Mouse (Mus musculus): ENCODE data around the gene Sox6.

Gene Sox6

DNA sequence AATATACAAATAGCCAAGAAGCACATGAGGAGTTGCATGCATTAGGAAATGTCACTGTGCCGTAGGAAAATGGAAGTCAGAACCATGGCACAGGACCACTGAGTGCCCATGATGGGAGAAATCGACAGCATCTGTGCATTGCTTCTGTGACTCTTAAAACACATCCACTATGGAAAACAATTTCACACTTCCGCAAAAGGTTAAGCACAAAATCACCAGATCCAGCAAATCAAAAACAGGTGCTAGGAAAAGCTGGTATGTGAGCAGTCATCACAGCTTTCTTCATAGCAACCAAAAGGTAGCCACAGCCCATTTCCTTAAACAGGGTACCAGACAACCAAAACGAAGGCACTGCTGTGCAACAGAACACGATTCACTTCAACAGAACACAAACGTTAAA, 52.9 kb downstream of the Sox6 start:
- DNase-seq (ENCODE audit: low spot score in 2 of 2): no peak

DNA sequence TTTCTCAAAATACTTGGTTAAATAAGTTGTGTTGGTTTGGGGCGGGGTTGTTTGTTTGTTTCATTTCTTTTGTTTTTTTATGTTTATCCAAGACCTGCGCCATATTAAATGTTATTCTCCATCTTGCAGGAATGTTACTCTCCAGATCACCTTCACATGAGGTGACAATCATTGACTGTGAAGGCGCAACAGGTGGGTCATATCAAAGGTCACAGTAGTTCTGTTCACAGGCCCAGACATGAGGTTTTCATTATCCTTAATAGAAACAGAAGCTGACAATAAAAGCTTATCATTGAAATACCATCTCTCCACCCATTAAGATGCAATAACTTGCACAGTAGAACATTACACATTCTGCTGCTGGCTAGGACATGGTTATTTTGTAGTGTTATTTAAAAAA, 54.5 kb downstream of the Sox6 start:
- no peak for DNase-seq (ENCODE audit: low spot score in 2 of 2)

DNA sequence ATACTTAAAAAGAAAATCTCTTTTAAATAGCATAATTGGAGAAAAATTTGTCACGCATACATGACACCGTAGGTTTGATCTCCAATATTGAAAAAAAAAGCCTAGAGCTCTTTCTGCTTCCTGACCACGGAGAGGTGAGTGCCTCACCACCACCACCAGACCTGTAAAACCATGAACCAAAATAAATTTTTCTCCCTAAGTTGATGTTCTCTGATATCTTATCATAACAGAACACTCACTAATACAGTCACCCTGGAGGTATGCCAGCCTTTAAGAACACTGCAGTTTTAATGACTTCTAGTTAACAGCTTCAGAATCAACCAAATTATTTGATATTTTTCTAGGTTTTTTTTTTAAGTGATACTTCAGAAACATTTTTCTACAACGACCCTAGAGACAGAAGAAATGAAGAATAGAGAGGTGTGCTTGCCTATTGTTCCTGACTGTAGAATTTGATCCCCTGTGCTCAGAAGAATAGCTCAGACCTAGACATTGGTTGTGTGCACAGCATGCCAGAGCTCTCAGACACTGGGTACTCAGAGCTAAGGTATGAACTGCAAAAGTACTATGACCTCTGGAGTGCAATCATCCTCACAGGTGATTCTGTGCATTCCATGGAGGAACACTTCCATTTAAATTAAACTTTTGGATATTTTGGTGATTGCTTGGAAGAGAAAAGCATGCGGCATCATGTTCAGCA, 58.6 kb downstream of the Sox6 start:
- no peak for DNase-seq (ENCODE audit: low spot score in 2 of 2)

DNA sequence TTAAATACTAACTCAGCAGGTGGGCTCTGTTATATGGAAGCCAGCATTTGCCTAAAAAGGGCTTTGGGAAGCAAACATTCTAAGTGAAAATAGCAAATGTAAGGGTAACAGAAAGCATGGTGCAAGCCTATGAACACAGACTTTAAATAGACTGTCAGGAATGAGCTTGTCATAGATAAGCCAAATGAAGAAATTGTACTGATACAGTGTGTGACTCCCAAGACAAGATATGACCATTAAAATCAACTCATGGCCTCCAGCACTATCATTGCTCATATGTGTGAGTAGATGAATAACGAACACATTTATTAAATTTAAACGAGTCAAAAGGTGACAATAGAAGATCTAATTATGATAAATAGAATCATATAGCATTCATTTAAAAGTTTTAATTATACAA, 64.1 kb downstream of the Sox6 start:
- DNase-seq (ENCODE audit: low spot score in 2 of 2): no peak

DNA sequence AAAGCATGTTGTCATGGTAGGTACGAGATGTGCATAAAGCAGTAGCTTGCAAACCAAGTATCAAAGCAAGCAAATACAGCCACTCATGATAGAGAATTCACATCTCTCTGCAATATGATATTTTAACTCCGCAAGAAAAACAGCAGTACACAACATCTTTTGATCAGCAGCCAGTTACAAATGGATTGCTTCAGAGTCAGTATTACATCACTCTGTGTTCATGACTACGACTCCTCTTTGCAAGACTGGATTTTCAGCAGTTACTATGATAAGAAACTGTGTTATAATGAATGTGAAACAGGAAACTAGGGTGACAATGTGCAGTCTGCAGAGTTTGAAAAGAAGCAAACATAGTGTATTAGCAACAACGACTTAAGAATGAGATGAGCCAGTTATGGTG, 71.4 kb downstream of the Sox6 start:
- no peak for DNase-seq (ENCODE audit: low spot score in 2 of 2)

DNA sequence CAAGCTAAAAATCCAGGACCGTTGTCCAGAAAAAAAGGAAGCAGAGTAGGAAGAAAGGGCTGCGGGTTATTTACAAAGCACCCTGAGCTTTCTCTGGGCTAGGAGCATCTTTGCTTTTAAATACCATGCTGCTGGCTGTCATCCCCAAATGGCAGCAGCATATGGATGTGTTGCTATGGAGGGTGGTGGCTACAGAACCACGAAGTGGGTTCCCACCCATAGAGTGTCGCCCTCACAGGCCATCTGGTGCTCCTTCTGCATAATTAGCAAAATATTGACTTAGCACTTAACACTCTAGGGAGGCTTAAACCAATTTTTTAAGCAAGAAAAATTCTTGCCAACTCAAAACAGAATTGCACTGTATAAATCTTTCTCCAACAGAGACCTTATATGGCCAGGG, 72.4 kb downstream of the Sox6 start:
- DNase-seq (ENCODE audit: low spot score in 2 of 2): peak; percentile 20 to 25

DNA sequence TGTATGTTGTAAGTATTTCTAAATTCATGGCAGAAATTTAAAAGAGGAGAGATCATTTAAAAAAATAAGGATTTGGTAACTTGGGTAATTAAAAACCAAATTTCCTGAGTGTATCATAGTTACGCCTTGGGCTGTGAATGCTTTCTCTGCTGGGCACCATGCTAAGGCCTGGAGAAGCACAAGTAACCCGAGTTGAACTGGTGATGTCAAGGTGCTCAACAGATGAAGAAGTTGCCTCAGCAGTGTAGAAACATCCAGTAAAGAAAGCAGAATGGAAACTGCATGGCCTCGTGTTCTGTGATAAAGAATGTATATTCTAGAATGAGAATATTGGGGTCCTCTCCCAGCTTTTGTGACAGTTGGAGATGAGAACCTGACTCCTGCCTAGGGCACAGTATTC, 85.5 kb downstream of the Sox6 start:
- no peak for DNase-seq (ENCODE audit: low spot score in 2 of 2)

DNA sequence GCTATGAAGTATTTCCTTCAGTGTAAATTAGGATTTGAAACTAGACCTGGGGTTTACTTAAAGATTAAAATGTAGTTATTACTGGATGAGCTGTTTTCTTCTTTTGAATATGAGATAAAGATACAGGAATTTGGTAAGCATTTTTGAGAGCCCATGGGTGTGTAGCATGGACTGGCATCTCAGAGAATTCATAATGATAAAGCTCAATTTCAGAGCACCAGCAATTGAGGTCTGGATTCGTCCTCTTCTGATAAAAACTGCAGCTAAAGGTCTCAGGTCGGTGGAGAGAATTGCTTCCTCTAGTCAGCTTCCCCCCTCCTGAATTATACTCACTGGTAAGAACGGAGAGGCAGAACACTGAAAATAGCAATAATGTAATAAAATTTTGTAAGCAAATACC, 86.4 kb downstream of the Sox6 start:
- DNase-seq (ENCODE audit: low spot score in 2 of 2): no peak

DNA sequence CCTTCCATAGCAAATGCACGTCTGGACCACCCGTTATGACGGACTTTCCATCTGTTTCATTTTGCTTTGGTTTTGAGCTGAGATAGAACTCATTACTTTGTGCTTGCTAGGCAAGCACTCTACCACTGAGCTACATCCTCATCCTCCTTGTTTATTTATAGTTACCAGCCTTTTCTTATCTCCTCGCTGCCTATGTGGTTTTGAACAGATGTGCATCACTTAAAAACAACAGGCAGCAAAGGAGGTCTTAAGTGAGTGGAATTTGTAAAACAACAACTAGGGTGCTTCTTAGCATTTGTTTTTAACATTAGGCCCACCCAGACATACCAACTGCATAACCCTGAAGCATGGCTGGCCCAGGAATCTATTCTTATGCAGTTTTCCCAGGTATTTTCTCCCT, 86.9 kb downstream of the Sox6 start:
- no peak for DNase-seq (ENCODE audit: low spot score in 2 of 2)

DNA sequence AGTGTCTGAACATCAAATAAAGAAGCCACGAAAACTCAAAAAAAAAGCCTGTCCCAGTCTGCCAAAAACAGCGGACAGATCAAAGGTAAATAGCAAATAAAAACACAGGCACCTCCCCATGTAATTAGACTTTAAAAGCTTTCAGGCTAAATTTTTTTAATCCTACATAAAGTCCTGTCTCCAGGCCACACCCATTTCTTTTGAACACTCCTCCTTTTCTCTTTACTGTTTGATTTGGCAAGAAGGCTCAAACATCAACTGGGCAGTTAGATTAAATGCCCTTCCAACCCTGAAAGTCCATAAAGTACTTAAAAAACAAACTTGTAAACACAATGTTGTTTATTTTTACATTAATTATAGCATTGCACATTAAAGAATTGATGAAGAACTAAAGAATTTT, 90.7 kb downstream of the Sox6 start:
- DNase-seq (ENCODE audit: low spot score in 2 of 2): no peak

DNA sequence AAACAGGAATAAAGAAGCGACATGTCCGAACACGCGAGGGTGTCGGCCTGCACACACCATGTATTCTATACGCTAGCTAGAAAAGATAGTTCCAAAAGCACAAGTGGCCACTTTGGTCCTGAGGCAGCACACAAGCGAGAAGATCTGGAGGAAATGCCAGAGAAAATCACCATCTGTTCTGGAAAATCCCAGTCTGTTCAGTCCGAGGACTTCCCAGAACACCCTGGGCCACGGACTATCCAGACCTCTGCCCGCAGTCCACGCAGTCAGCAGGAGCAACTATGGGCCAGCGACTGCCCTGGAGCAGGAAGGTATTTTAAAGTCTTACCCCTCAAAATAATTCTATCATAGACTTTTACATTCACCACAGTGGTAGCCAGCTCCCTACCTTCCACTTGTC, 92.0 kb downstream of the Sox6 start:
- no peak for DNase-seq (ENCODE audit: low spot score in 2 of 2)

DNA sequence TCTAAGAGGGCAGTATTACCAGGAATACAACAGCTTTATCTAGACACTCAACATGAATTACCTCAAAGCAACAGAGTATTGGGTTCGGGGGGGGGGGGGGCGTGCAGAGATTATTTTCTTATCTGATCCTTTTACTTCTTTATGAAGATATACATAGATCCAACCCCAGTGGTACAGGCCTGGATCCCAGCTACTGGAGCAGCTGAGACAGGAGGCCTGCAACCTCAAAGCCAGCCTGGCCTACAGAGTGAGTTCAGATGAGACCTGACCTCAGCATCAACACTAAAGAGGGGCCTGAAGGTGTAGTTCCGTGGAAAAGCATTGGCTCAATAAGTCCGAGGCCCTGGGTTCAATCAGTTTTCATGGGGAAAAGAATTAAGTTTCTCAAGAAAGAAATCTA, 93.1 kb downstream of the Sox6 start:
- DNase-seq (ENCODE audit: low spot score in 2 of 2): no peak

DNA sequence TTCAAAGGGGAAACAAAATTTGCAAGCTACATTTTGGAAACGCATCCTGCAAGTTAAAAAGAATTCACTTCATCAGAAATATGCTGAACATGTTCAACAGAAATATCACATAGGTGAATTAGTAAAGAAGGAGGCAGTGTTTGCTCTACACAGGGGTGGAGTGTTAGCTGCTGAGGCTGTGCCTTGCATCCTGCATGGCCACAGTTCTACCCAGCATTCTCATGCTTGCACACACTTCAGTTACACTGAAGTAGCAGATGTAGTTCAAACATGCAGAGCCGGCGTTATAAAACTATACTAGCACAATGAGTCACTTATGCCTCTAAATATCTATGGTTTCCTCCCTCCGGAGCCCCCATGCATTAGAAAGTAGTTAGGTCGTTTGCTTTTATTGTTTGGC, 94.3 kb downstream of the Sox6 start:
- no peak for DNase-seq (ENCODE audit: low spot score in 2 of 2)

DNA sequence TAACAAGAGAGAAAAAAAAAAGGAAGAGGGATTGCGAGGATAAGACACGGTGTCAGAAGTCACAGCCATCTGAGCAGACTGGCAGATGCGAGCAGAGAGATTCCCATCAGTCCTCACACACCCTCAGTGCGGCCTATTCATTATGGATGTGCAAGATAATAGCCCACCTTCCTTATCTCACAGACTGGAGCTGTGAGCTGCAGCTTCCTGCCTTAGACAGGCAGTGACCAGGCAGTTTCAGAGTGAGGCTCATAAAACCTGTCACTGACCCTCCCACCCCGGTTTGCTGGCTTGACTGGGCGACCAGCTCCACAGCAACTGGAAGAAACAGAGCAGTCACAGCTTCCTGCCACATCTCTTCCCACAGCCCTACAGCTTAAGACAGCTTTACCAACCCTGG, 96.8 kb downstream of the Sox6 start:
- no peak for DNase-seq (ENCODE audit: low spot score in 2 of 2)

DNA sequence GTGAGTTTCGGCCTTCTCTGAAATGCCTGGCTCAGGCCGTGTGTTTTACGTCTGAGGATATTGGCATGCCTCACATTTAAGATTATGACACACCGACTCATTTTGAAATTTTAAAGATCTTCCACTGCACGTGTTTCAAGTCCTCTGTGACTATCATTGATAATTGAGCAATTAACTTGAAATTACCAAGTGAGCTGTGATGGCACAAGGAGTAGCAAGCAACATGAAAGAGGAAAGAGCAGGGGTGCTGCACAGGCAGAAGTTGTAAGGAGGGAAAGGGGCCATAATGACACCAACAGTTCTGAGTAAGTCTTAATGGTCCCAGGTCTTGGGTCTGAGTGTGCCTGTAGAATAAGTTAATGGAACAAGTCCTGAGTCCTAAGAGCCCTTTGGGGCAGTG, 99.3 kb downstream of the Sox6 start:
- no peak for DNase-seq (ENCODE audit: low spot score in 2 of 2)

DNA sequence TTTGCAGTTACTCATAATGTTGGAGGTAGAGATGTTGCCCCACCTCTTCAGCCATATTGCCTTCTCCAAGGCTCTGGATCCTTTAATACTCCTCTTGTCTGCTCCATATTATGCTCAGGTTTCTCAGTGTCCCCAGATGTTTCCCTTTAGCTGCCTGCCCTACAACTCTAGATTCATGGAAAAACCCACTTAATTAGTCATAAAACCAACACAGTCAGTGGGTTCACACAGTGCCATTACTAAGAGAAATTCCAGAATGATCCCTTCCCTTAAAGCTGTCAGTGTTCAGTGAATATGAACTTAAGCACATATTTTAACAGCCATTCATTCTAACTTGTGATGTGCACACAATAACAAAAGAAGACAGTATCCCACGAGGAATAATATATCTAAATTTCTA, 101.7 kb downstream of the Sox6 start:
- DNase-seq (ENCODE audit: low spot score in 2 of 2): no peak

DNA sequence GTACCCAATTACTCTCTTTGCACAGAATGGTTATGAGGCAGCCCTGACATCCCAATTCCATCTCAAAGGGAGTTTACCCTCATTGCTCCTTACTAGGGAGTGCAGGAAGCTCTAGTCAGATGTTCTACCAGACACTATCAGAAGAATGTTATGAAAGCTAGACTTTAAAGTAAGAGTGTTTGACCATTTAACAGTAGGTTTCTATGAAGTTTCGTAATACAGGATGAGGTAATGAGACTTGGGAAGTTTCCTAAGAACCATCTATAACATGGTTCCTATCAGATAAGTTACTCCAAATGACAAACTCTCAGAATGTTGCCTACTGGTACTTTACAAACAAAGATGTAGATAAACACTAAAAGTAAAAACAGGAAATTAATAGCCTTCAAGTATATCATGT, 123.3 kb downstream of the Sox6 start:
- DNase-seq (ENCODE audit: low spot score in 2 of 2): no peak

DNA sequence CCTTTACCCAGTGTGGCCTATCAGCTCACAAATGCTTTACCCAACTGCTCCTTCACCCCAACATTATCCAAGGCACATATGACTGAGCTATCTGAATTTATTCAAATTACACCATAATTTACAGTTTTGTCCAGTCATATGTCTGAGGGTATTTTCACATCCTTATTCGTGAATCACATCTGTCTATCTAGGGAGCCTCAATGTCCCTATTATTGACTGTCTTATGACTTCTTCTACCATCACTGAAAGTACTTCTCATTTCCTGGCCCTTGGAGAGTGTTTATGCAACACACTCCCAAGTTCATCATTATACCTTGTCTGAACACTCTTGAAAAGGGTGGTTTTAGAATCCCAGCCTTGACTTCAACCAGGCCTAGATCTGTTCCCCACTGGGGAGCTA, 128.3 kb downstream of the Sox6 start:
- DNase-seq (ENCODE audit: low spot score in 2 of 2): no peak

DNA sequence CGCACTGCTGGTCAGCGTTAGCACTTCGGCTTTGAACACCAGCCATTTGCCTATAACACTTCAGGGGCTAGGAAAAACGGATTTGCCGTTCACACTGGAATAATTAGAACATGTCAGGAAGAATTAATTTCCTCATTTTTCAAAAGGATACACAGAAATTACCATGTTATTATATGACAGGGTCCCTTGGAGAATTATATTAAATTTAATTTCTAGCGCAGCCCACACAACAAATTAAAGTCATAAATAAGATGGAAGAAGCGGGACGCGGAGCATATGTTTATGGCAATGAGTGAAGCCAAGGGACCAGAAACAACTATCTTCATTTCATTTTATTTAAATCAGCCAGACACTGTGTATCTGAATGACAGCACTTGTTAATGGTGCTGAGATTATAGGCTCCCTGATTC, 133.8 kb downstream of the Sox6 start:
- DNase-seq (ENCODE audit: low spot score in 2 of 2): no peak

DNA sequence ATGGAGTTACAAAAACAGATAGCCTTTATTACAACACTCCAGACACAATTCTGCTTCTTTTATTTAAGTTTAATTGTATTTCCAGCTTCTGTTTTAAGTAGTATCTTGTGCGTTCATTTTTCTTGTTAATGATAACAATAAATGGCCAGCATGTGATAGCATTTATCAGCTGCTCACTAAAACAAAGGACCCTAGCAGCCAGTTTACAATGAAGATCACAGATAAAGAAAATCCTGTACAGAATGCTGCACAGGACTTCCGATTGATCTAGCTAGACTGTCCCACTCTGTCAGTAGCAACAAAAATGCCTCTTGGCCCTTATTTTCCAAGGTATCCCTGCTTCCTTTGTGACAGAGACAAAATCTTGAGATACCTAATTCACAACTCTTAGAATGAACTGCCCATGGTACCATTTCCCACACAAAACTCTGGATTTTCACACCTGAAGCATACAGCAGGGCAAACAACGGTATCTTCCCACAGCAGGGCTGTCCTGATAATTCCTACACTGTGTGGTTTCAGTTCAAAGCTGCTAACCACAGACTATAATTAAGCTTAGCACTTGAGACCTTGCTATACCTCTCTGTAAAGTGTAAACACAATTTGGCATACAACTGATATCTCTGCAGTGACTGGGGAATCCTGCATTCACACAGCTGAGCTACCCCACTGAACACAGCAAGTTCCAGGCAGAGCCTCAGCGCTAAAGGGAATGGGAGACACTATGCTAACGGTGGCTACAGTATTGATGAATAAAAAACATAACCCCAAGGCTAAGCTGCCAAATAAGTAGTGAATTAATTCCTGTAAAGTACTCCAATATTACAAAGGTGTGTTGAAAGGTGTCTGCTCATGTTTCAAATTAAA, 134.4 kb downstream of the Sox6 start:
- DNase-seq (ENCODE audit: low spot score in 2 of 2): no peak

DNA sequence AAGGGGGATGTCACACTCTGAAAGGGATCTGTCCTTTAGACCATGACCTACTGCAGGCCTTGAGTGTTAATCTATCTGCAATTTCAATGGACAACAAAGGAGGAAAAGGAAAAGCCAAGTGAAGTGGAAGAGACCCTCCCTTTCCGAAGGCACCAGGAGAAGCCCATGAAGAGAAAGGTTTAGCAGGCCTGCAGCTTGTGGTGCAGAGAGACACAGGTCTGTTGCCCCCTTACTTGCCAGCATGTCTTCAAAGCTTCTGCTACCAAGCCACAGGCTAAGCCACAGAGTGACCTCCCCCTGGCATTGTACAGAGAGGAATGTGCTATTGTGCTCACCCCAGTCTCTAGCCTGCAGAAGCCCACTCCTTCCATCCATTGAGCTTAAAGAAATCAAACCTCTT, 135.2 kb downstream of the Sox6 start:
- DNase-seq (ENCODE audit: low spot score in 2 of 2): no peak

DNA sequence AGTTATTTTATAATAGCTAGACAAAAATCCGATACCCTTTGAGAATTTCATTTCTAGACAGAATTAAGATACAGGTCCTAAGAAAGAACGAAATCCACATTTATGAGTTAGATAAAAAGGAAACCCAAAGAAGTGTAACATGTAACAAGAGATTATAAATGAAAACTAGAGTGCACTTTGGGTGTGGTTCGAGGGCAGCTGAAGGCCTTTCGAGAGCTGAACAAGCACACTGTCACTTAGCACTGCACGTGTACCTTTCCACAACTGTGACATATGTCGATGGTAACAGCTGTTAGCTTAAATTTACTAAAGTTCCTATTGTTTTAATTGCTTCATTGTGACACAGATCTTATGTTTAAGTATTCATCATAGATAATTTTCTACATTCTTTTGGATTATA, 142.8 kb downstream of the Sox6 start:
- DNase-seq (ENCODE audit: low spot score in 2 of 2): no peak

DNA sequence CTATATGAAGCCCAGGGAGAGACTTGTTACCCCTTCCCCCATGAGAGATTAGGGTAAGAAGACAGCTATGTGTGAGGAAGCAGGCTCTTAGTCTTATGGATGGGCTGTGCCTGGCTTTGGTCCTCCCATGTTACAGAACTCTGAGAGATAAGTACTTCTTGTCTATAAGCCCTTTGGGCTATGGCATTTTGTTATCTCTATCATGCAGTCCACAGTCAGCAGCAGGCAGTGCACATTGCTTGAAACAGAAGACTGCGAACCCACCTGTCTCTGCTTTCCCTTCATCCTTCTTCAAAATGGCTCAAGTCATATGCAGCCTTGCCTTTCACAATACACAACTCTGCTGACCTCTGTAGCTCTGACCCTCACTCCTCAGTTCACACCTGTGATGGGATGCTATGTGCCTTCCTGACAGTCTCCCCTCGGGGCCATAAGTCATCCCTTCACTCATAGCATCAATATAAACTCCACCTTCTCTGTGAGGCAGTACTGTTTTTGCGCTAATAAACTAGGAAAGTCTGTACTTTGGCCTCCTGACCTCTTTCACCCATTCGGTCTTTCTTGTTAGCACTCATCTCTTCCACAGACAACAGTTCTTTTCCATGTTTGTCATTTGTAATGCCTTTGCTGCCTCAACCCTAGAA, 143.4 kb downstream of the Sox6 start:
- DNase-seq (ENCODE audit: low spot score in 2 of 2): no peak
